Mouse (Mus musculus) liver, embryonic 12.5 days (tissue): ENCODE measurements around the gene Stx5a. TPM values are rescaled to one million over a fixed set of nuclear protein-coding genes. Genes with fewer than 3 reads are reported as not detected.

Source experiments
- ATAC-seq: fragments of 200-750 bp; cut with Nextera tagmentation; 2 replicates; pipeline ENCODE4 v1.8.0; 2017; ENCODE audit warnings: moderate number of reproducible peaks, mild to moderate bottlenecking, moderate library complexity
- H3K27ac ChIP-seq: fragments of 300-500 bp; sonication (generic); 2 replicates; pipeline ENCODE4 v1.5.1; 2016; ENCODE audit warnings: mild to moderate bottlenecking
- H3K27me3 ChIP-seq: fragments of 300-500 bp; sonication (generic); replicated peaks from 2 replicates; pipeline ENCODE4 v1.6.1; 2016; ENCODE audit warnings: mild to moderate bottlenecking, moderate library complexity
- H3K36me3 ChIP-seq: fragments of 300-500 bp; sonication (generic); 2 replicates; pipeline ENCODE4 v1.6.1; 2016; ENCODE audit warnings: mild to moderate bottlenecking, moderate library complexity
- H3K4me1 ChIP-seq: fragments of 300-500 bp; sonication (generic); 2 replicates; pipeline ENCODE4 v1.6.1; 2016
- H3K4me2 ChIP-seq: fragments of 300-500 bp; sonication (generic); 2 replicates; pipeline ENCODE4 v1.6.1; 2016; ENCODE audit warnings: mild to moderate bottlenecking, moderate library complexity
- H3K4me3 ChIP-seq: fragments of 300-500 bp; sonication (generic); 2 replicates; pipeline ENCODE4 v1.5.1; 2016; ENCODE audit warnings: mild to moderate bottlenecking, moderate library complexity
- H3K9ac ChIP-seq: fragments of 300-500 bp; sonication (generic); 2 replicates; pipeline ENCODE4 v1.6.1; 2016; ENCODE audit warnings: mild to moderate bottlenecking, moderate library complexity
- H3K9me3 ChIP-seq: fragments of 300-500 bp; sonication (generic); replicated peaks from 2 replicates; pipeline ENCODE4 v1.6.1; 2016; ENCODE audit warnings: mild to moderate bottlenecking, moderate library complexity
- WGBS: fragments of 180-500 bp; shearing (Covaris S2); methylation state at CpG from one replicate; pipeline ENCODE4 v1.1.7; 2016; ENCODE audit not compliant: insufficient replicate concordance; 5-methylcytosine and 5-hydroxymethylcytosine counted together
- polyA plus RNA-seq: library from polyadenylated mRNA; unstranded; fragments of >200 nt; fragmentation: Nextera tagmentation; extraction: Ambion mirVana; gene quantifications from 2 replicates; pipeline ENCODE4 v1.2.1, GENCODE M21; 2016

Stx5a gene
- polyA plus RNA-seq, 1 experiment from 2014 or later: 58.4 TPM

DNA sequence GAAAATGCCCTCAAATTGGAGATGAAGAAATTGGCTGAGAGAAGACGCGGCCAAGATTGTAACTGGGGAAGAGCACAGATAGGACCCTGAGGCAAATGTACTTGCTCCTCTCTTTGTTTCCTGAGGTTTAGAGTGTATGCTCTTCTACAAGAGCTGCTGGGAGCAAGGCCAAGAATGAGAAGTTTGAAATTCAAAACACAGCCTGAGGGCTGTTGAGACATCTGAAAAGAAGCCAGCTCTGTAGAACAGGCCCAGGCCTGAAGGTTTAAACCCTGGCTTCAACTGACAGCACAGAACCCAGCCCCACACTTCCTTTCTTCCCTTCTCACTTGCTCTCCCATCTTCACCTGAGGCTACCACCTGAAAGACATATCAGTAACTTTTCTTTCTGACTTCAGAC, 31.2 kb upstream of the Stx5a start:
- Histone ChIP-seq H3K9me3 (no peaks in the 10 kb centered on the region), H3K9ac (peak overlapping the region; percentile 94; the same call in 1 of the 2 replicates), H3K4me1 (peaks cover 69% of the 10 kb centered on the region), H3K36me3 (peaks cover 67% of the 10 kb centered on the region), H3K4me2 (peak overlapping the region; percentile 81), H3K27ac (no peak overlapping the region), H3K27me3 (no peaks in the 10 kb centered on the region), H3K4me3 (peak overlapping the region; percentile 73)
- no peak for ATAC-seq
- 97% methylated on average over 2 of the region's 2 CpGs for WGBS

DNA sequence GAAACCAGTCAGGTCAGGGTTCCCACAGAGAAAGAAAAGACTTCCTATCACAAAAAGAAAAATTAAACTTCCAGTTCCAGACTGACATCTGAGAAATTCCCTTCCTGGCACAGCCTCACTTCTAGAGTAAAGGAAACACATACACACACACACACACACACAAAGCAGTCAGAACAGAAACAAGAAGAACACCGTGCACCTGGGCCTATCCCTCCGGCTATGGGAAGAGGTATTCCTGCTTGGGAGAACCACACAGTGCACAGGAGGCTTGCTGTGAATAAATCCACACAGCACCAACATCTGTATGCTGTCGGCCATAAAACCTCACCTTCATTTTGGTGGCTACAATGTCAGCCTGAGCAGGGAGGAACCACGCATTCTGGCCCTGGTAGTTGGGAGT, 29.7 kb upstream of the Stx5a start:
- 73% methylated on average over 4 of the region's 4 CpGs for WGBS
- Histone ChIP-seq H3K4me2 (peak overlapping the region; percentile 81), H3K4me1 (peaks cover 83% of the 10 kb centered on the region), H3K27ac (peak overlapping the region; percentile 96), H3K4me3 (peak overlapping the region; percentile 73), H3K9ac (peak overlapping the region; percentile 94), H3K27me3 (no peaks in the 10 kb centered on the region), H3K36me3 (peaks cover 62% of the 10 kb centered on the region), H3K9me3 (no peaks in the 10 kb centered on the region)
- no peak for ATAC-seq

DNA sequence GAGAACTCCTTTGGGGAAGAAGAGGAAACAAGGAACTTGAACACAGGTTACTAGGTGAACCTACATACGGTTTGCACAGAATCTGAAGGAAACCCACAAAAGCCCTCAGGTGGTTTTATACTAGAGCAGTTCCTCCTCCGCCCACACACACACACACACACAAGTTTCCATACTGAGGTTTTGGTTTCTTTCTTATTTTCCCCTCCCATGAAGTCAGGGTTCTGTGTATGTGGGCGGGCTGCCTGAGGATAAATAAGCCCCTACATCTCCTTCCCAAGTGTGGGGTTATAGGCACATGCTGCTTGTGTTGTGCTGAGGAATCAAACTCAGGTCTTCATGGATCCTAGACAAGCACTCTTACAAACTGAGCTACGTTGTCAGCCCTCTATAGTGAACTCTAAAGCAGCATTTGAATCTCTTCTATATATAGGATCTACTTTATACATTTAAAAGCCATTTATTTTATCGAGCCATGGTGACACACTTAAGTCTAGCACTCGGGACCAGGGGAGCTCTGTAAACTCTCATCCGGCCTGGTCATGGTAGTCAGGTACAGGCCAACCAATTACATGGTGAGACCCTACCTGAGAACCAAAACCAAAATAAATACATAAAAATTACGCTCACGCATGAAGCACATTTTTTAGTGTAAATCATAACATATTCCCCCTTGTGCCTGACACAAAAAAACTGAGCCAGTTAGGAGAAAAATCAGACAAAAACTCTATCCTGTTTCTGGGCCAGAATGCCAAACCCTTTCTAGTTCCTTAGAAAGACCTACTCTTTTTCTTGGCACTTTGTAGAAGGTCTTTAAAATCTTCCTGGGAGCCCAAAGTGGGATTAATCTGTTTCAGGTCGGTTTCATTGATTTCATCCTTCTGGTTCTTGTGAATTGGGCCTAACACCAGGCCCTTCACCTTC, 29.0 kb upstream of the Stx5a start:
- Histone ChIP-seq H3K27me3 (no peaks in the 10 kb centered on the region), H3K4me1 (peaks cover 81% of the 10 kb centered on the region), H3K4me3 (peak overlapping the region; percentile 73), H3K9me3 (no peaks in the 10 kb centered on the region), H3K9ac (peak overlapping the region; percentile 94), H3K4me2 (peak overlapping the region; percentile 81), H3K27ac (peak overlapping the region; percentile 96), H3K36me3 (peaks cover 55% of the 10 kb centered on the region)
- ATAC-seq: no peak
- WGBS: 29% methylated on average over 10 of the region's 10 CpGs

DNA sequence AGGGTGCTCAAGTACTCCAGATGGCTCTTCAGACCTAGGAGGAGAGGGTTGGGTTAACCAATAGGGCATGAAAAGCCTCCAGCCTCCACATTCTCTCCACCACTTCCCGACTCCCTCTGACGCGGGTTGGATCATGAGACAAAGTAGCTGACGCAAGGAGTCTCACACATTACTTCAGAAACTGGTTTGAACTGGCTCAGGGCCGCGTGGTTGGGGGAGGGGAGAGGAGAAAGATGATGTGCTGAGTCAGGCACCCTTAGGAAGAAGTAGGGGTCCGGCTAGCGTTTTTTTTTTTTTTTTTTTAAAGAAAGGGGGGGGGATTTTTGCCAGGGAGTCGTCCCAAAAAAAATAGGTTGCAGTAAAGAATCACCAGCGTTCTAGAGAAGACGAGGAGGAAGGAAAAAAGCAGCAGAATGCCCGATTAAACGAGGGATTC, 28.3 kb upstream of the Stx5a start:
- Histone ChIP-seq H3K27me3 (no peaks in the 10 kb centered on the region), H3K9me3 (no peaks in the 10 kb centered on the region), H3K4me1 (peaks cover 81% of the 10 kb centered on the region), H3K4me3 (peak overlapping the region; percentile 73), H3K4me2 (peak overlapping the region; percentile 81), H3K9ac (peak overlapping the region; percentile 94), H3K27ac (peak overlapping the region; percentile 96), H3K36me3 (peaks cover 48% of the 10 kb centered on the region)
- peak; percentile 34 for ATAC-seq
- WGBS: 0% methylated on average over 13 of the region's 13 CpGs

DNA sequence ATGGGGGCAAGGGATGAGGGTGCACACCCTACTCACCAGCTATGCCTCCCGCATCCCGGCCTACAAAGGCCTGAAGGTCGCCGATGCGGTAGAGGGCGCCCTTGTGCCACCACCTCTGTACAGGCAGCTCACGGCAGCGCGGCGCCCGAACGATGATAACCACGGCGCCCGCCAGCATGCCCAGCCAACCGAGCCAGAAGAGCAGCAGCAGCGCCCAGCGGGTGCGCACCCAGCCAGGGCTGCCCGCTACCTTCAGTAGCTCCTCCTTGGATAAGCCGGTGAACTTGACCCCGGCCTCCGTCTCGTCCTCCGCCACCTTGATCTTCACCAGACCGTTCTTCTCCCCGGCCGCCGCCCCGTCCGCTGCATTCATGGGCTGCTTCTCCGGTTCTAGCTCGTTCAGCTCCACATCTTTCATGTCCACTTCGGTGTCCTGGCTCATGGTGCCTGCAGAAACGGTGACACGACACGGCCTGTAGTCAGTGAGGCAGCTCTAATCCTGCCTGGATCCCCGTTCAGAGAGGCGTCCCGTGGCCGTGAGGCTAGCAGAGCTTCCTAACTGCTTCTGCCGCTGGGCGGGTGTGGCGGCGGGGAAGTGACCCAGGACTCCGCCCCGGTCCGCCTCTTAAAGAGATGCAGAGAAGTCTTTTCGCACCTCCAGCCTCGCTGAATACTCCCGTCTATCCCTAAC, 27.8 kb upstream of the Stx5a start:
- WGBS: 1% methylated on average over 51 of the region's 51 CpGs
- H3K27ac ChIP-seq: peak overlapping the region; percentile 96
- H3K27me3 ChIP-seq: no peaks in the 10 kb centered on the region
- no peaks in the 10 kb centered on the region for H3K9me3 ChIP-seq
- peak overlapping the region; percentile 73 for H3K4me3 ChIP-seq
- peak overlapping the region; percentile 94 for H3K9ac ChIP-seq
- ATAC-seq: peak; percentile 84
- peaks cover 43% of the 10 kb centered on the region for H3K36me3 ChIP-seq
- H3K4me2 ChIP-seq: peak overlapping the region; percentile 81
- peaks cover 81% of the 10 kb centered on the region for H3K4me1 ChIP-seq

DNA sequence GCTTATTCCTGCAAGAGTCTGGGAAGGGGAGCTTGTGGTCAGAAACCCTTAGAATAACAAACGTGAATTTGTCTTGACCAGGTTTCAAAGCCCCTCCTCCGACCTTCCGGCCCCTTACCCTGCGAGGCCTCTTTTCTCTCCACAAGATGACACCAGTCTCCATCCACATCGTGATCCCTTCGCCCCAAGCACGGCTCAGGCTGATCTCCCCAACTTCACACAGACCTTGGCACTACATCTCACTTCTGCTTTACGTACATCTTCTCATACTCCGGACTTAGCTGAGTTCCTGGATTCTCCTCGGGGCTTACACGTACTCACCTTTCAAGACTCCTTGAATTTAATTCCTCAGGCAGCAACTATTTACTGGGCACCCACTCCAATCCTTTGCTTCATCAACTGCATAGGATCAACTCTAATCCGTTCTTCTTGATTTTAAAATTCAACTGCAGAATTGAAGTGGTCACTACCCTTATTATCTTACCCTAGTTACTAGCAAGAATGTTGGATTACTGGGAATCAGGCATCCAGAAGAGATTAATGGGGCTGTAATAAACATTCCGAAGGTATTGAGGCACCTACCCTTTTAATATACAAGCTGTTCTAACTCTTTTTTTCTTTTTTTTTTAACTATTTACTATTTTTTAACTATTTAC, 27.1 kb upstream of the Stx5a start:
- peak overlapping the region; percentile 73 for H3K4me3 ChIP-seq
- H3K9me3 ChIP-seq: no peaks in the 10 kb centered on the region
- H3K4me2 ChIP-seq: peak overlapping the region; percentile 81
- no peaks in the 10 kb centered on the region for H3K27me3 ChIP-seq
- peak overlapping the region; percentile 96 for H3K27ac ChIP-seq
- H3K9ac ChIP-seq: peak overlapping the region; percentile 94
- peaks cover 36% of the 10 kb centered on the region for H3K36me3 ChIP-seq
- ATAC-seq: peak; percentile 30
- peaks cover 81% of the 10 kb centered on the region for H3K4me1 ChIP-seq
- WGBS: 6% methylated on average over 13 of the region's 13 CpGs

DNA sequence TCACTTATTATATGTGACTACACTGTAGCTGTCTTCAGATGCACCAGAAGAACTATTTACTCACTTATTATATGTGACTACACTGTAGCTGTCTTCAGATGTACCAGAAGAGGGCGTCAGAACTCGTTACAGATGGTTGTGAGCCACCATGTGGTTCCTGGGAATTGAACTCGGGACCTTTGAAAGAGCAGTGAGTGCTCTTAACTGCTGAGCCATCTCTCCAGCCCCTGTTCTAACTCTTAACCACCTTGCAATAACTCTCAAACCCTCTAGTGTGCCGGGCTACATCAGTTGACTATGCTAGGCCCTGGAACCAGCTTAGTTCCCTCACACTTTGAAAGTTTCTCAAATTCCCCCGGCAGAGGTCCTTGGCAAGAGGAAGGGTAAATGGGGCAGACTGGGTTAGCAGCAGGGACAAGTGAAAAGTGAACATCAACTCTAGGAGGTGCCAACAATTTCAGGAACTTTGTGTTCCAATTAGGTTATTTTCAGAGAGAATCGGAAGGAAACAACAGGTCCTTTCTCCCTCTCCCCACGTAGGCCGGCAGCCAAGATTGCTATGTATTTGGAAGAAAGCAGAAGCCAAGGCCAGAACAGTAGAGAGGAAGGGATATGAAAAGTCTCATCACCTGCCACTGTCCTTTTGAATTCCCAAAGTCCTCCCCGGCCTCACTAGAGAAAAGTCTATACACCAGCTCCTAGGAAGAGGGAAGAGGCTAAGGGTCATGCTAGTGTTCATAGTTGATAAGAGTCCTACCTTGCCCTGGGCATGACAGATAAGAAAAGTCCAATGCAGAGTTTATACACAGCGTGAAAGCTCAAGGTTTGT, 26.3 kb upstream of the Stx5a start:
- H3K4me1 ChIP-seq: peaks cover 74% of the 10 kb centered on the region
- H3K36me3 ChIP-seq: peaks cover 29% of the 10 kb centered on the region
- peak overlapping the region; percentile 96 for H3K27ac ChIP-seq
- H3K9me3 ChIP-seq: no peaks in the 10 kb centered on the region
- H3K27me3 ChIP-seq: no peaks in the 10 kb centered on the region
- peak overlapping the region; percentile 73 for H3K4me3 ChIP-seq
- peak overlapping the region; percentile 81 for H3K4me2 ChIP-seq
- WGBS: 34% methylated on average over 10 of the region's 10 CpGs
- peak; percentile 80 for ATAC-seq
- H3K9ac ChIP-seq: peak overlapping the region; percentile 94

DNA sequence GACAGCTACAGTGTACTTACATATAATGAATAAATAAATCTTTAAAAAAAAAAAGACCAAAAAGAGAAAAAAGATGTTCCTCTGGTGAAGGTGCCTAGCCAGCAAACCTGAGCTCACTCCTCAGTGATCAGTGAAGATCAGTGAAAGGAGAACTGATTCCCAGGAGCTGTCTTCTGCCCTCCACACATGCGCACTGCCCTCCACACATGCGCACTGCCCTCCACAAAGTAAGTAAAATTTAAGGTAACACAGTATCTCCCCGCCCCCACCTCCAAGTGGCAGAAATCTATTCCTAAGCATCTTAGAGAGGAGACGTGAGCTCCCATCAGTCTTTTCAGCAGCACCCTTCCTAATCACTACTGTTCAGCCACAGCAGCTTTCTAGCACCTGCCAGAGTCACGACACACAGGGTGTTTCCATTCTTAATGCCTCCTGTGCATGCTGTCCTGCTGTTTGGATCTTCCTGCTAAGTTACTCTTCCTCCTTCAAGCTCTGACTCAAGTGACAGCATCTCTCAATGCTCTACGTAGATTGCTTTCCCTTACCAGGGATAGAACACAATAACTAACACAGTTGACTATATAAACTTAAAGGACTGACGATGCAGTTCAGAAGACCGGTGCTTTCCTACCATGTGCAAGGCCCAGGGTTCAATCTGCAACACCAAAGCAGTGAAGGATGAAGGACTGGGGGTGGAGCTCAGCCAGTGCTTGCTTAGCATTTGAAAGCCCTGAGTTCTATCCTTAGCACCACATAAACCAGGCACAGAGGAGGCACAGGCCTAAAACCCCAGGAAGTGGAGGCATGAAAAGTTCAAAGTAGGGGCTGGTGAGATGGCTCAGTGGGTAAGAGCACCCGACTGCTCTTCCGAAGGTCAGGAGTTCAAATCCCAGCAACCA, 25.1 kb upstream of the Stx5a start:
- Histone ChIP-seq H3K9ac (peak overlapping the region; percentile 57), H3K4me2 (peak overlapping the region; percentile 81), H3K9me3 (no peaks in the 10 kb centered on the region), H3K4me3 (peak overlapping the region; percentile 26), H3K27me3 (no peaks in the 10 kb centered on the region), H3K4me1 (peaks cover 73% of the 10 kb centered on the region), H3K36me3 (peaks cover 16% of the 10 kb centered on the region), H3K27ac (peak overlapping the region; percentile 96)
- WGBS: 63% methylated on average over 10 of the region's 10 CpGs
- peak; percentile 36; the same call in 1 of the 2 replicates for ATAC-seq

DNA sequence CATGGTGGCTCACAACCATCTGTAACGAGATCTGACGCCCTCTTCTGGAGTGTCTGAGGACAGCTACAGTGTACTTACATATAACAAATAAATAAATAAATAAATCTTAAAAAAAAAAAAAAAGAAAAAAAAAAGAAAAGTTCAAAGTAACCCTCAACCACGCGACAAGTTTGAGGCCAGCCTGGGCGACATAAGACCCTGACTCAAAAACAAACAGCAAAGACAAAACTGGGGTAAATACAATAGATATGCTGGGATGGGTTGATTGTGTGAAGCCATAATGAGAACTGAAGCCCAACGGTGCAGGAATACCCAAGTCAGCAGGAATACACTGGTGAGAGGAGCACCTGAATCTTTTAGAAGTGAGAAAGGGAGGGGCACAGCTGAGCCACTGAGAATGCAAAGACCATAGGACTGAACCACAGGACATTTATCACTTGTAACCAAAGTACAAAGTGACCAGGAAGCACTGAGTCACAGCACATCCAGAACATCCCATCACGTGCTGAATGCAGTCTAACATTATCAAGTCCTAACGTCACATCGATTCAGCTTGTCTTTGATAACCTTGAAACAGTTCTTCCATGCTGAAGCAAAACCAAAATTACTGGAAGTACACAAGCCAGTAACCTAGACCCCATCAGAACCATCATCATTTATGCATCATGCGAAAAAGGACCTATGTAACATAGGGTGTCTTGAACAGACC, 24.3 kb upstream of the Stx5a start:
- Histone ChIP-seq H3K27ac (peak overlapping the region; percentile 96), H3K9me3 (no peaks in the 10 kb centered on the region), H3K4me3 (no peak overlapping the region), H3K27me3 (no peaks in the 10 kb centered on the region), H3K4me2 (no peak overlapping the region), H3K36me3 (peaks cover 8% of the 10 kb centered on the region), H3K4me1 (peaks cover 73% of the 10 kb centered on the region), H3K9ac (no peak overlapping the region)
- 59% methylated on average over 10 of the region's 10 CpGs for WGBS
- no peak for ATAC-seq

DNA sequence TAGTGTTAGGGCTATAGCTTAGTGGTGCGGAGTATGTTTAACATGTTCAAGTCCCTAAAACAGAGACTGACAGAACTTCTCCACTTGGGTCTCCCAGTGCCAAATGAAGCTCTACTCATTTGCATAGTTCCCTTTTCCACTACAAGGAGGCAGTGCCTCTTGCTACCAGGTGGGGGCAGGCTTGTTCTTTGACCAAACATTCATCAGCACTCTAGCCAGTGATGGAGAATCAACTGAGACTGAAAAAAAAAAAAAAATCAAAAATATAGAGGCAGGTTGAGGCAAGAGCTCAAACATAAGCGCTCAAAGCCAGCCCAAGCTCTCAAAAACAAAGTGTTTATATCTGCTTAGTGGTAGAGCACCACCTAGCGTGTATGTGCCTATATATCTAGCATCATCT, 22.9 kb upstream of the Stx5a start:
- Histone ChIP-seq H3K4me3 (no peak overlapping the region), H3K9ac (no peak overlapping the region), H3K36me3 (no peaks in the 10 kb centered on the region), H3K27me3 (no peaks in the 10 kb centered on the region), H3K9me3 (no peaks in the 10 kb centered on the region), H3K27ac (peak overlapping the region; percentile 96; the same call in 1 of the 2 replicates), H3K4me2 (no peak overlapping the region), H3K4me1 (peaks cover 76% of the 10 kb centered on the region)
- no peak for ATAC-seq
- 51% methylated on average over 3 of the region's 3 CpGs for WGBS
